Mouse (Mus musculus): ENCODE data around the gene Jph4. TPM values are rescaled to one million over a fixed set of nuclear protein-coding genes. Genes with fewer than 3 reads are reported as not detected.

Gene Jph4
- 0.33 and 0.50 TPM in 2 replicates for polyA plus RNA-seq (2012; rRNA removed)

DNA sequence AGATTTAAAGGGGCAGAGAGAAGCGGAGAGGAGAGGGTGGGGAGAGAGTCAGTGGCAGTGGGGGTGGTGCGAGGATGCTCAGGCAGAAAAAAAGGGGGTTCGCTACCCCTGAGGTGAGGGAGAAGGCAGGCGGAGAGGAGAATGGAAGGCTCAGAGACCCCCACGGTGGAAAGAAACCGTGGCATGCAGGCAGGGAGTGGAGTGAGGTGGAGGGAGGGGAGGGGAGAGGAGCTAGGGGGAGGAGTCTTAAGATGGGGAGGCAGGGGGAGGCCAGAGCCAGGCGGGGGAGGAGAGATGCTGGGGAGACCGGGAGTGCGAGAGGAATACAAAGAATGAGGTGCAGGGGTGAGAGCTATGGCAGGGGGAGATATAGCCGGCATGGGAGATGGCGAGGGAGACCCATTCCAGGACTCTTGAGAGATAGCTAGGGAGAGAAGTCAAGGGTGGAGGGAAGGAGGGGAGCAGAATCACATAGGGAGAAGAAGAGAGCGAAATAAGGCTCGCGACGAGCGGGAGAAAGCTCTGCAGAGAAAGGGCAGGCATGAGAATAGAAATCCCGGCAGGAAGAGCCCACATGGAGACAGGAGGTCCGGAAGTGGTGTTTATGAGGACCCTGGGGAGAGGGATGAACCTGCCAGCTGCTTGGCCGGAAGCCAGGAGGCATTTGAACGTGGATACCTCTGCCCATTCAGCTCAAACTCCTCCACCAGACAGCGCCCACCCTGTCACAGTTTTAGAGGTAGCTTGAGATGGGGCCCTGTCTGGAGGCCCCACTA lies at the start of gene Jph4:
Gene Jph4, minus strand, starts transcription at position 511 of the 776 bp plus-strand sequence.
- Histone ChIP-seq H3K27me3 (ENCODE audit: control insufficient read depth, insufficient read depth, low read length) (peaks cover 24% of the 10 kb centered on the region), H3K4me3 (ENCODE audit: extremely low read depth, insufficient read depth, insufficient read length) (no peak within 1 kb of the TSS), H3K36me3 (ENCODE audit: control insufficient read depth, insufficient read depth, low read length) (no peaks in the 10 kb centered on the region), H3K4me1 (ENCODE audit: control insufficient read depth, insufficient read depth, insufficient read length) (peaks cover 14% of the 10 kb centered on the region), H3K27ac (ENCODE audit: insufficient read depth, low read length) (no peak within 1 kb of the TSS)
- 43% methylated on average over 21 of the region's 21 CpGs for WGBS
- TF ChIP-seq POLR2A (IDR thresholded peaks at IDR 0.05; ENCODE audit: low read depth, low read length) (no peak), CTCF (IDR thresholded peaks at IDR 0.05; ENCODE audit: extremely low read depth, insufficient read depth, insufficient read length, insufficient replicate concordance) (no peak)
- DNase-seq (ENCODE audit: low read depth in 1 of 2, low spot score in 2 of 2) = no peak

GRCm38 (mm10) chr14:55164172-55164806 lies 47.6 kb upstream of the Jph4 start:
- Histone ChIP-seq H3K4me3 (ENCODE audit: extremely low read depth, insufficient read depth, insufficient read length) (no peak overlapping the region), H3K4me1 (ENCODE audit: control insufficient read depth, insufficient read depth, insufficient read length) (no peaks in the 10 kb centered on the region), H3K36me3 (ENCODE audit: control insufficient read depth, insufficient read depth, low read length) (no peaks in the 10 kb centered on the region), H3K27ac (ENCODE audit: insufficient read depth, low read length) (no peak overlapping the region), H3K27me3 (ENCODE audit: control insufficient read depth, insufficient read depth, low read length) (no peaks in the 10 kb centered on the region)
- no peak for DNase-seq (ENCODE audit: low read depth in 1 of 2, low spot score in 2 of 2)
- TF ChIP-seq POLR2A (IDR thresholded peaks at IDR 0.05; ENCODE audit: low read depth, low read length) (no peak), CTCF (IDR thresholded peaks at IDR 0.05; ENCODE audit: extremely low read depth, insufficient read depth, insufficient read length, insufficient replicate concordance) (no peak)
- 75% methylated on average over 5 of the region's 5 CpGs for WGBS

DNA sequence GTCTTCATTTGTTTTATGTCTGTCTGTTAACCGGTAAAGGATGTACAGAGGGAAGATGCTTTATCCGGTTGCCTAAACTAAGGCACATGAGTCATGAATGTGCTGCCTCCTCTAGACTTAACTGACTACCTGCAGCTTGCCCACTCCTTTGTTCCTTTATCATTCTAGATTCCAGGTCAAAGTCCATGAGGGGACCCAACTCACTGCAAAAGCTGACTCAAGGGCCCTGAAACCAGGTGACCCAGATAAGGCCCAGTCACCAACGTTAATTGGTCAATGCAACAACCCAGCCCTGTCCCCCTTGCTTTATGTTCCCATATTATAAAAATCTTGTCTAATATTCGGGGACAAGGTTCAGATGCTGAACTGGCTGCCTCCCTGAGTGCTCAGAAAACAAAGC lies 45.4 kb upstream of the Jph4 start:
- no peak for TF ChIP-seq CTCF (IDR thresholded peaks at IDR 0.05; ENCODE audit: extremely low read depth, insufficient read depth, insufficient read length, insufficient replicate concordance)
- no peak for TF ChIP-seq POLR2A (IDR thresholded peaks at IDR 0.05; ENCODE audit: low read depth, low read length)
- Histone ChIP-seq H3K36me3 (ENCODE audit: control insufficient read depth, insufficient read depth, low read length) (no peaks in the 10 kb centered on the region), H3K27me3 (ENCODE audit: control insufficient read depth, insufficient read depth, low read length) (no peaks in the 10 kb centered on the region), H3K4me1 (ENCODE audit: control insufficient read depth, insufficient read depth, insufficient read length) (no peaks in the 10 kb centered on the region), H3K27ac (ENCODE audit: insufficient read depth, low read length) (no peak overlapping the region), H3K4me3 (ENCODE audit: extremely low read depth, insufficient read depth, insufficient read length) (no peak overlapping the region)
- no peak for DNase-seq (ENCODE audit: low read depth in 1 of 2, low spot score in 2 of 2)
- WGBS = 82% methylated on average over 4 of the region's 4 CpGs

- TF ChIP-seq POLR2A (IDR thresholded peaks at IDR 0.05; ENCODE audit: low read depth, low read length) (no peak), CTCF (IDR thresholded peaks at IDR 0.05; ENCODE audit: extremely low read depth, insufficient read depth, insufficient read length, insufficient replicate concordance) (peak; percentile 81; the same call in 1 of the 2 replicates)
- Histone ChIP-seq H3K27ac (ENCODE audit: insufficient read depth, low read length) (no peak overlapping the region), H3K4me3 (ENCODE audit: extremely low read depth, insufficient read depth, insufficient read length) (no peak overlapping the region), H3K27me3 (ENCODE audit: control insufficient read depth, insufficient read depth, low read length) (no peaks in the 10 kb centered on the region), H3K4me1 (ENCODE audit: control insufficient read depth, insufficient read depth, insufficient read length) (no peaks in the 10 kb centered on the region), H3K36me3 (ENCODE audit: control insufficient read depth, insufficient read depth, low read length) (no peaks in the 10 kb centered on the region)
- 32% methylated on average over 14 of the region's 14 CpGs for WGBS
- peak; percentile 48 to 69 for DNase-seq (ENCODE audit: low read depth in 1 of 2, low spot score in 2 of 2)
Observed at GRCm38 (mm10) chr14:55161098-55161634, 44.4 kb upstream of the Jph4 start.

DNA sequence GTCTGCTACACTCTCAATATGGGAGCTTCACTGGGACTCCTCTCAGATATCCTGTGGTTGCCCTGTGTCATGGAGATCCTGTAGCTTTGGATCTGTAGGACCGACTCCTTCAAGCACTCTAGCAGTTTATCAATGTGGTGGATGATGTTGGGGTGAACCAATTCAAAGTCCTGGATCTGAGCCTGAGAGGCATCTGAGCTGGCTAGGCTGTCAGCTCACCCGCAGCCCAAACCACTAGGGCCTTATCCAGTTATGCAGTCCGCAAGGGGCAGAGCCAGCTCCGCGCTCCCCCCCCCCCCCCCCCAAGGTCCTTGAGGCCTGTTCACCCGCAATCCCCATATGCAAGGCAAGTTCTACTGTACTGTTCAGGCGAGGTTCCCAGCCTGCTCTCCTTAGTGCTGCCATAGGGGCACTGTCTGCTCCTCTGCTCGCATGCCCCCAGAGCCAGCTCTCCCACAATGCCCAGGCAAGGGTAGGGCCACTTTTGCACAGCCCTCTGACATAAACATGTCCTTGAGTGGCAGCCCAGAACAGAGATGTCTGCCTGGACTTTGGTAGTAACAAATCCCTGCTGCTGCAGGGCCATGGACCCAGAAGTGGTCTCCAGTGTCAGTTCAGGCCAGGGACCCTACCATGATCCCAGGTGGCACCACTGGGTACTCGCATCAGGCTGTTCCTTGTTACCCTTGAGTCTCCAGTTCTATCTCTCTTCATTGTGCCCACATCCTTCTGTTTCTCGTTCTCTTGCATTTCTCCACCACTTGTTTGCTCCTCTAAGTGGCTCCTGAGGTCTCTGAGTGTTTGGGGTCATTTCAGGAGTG lies 43.7 kb upstream of the Jph4 start:
- Histone ChIP-seq H3K27me3 (ENCODE audit: control insufficient read depth, insufficient read depth, low read length) (no peaks in the 10 kb centered on the region), H3K36me3 (ENCODE audit: control insufficient read depth, insufficient read depth, low read length) (no peaks in the 10 kb centered on the region), H3K4me1 (ENCODE audit: control insufficient read depth, insufficient read depth, insufficient read length) (no peaks in the 10 kb centered on the region), H3K27ac (ENCODE audit: insufficient read depth, low read length) (no peak overlapping the region), H3K4me3 (ENCODE audit: extremely low read depth, insufficient read depth, insufficient read length) (no peak overlapping the region)
- no peak for DNase-seq (ENCODE audit: low read depth in 1 of 2, low spot score in 2 of 2)
- 83% methylated on average over 8 of the region's 10 CpGs for WGBS
- TF ChIP-seq POLR2A (IDR thresholded peaks at IDR 0.05; ENCODE audit: low read depth, low read length) = no peak
- no peak for TF ChIP-seq CTCF (IDR thresholded peaks at IDR 0.05; ENCODE audit: extremely low read depth, insufficient read depth, insufficient read length, insufficient replicate concordance)

DNA sequence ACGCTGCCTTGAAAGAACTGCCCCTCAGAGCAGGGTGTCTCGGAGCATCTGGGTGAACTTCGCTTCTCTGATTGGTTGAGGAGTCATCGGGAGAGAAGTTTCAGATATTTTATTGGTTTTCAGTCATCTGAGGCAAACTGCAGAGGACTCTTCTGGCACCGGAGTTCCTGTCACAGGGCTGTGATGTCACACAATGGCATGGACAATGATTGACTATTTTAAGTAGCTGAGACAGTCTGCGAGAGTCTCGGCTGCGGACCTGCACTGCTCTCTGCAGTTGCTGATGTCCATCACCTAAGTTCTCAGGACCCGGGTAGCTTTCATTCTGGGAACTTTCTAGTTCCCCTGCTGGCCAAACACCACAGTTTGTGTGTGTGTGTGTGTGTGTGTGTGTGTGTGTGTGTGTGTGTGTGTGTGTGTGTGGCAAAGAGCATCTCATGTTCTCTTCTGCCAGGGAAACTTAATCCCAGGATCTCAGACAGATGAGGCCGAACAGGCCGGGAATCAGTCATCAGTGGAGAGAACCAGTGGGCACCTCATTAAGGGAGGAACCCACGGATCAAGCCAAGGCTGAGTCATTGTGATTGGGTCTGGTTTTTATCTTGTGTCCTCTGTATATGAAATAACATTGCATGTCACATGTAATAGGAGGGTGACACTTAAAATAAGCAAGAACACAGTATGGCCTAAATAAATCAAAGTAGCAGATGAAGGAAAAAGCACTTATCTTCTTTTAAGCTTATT lies 40.8 kb upstream of the Jph4 start:
- Histone ChIP-seq H3K4me1 (ENCODE audit: control insufficient read depth, insufficient read depth, insufficient read length) (no peaks in the 10 kb centered on the region), H3K36me3 (ENCODE audit: control insufficient read depth, insufficient read depth, low read length) (no peaks in the 10 kb centered on the region), H3K4me3 (ENCODE audit: extremely low read depth, insufficient read depth, insufficient read length) (no peak overlapping the region), H3K27ac (ENCODE audit: insufficient read depth, low read length) (no peak overlapping the region), H3K27me3 (ENCODE audit: control insufficient read depth, insufficient read depth, low read length) (no peaks in the 10 kb centered on the region)
- 78% methylated on average over 12 of the region's 12 CpGs for WGBS
- TF ChIP-seq CTCF (IDR thresholded peaks at IDR 0.05; ENCODE audit: extremely low read depth, insufficient read depth, insufficient read length, insufficient replicate concordance) = no peak
- TF ChIP-seq POLR2A (IDR thresholded peaks at IDR 0.05; ENCODE audit: low read depth, low read length) = no peak
- DNase-seq (ENCODE audit: low read depth in 1 of 2, low spot score in 2 of 2) = no peak

Data from spleen, adult 2 months (tissue).